Mouse (Mus musculus) brain, embryonic 14.5 days (tissue): Measurements from ENCODE around the gene Gapdh.

Experiments
- CTCF ChIP-seq: fragments of 200-500 bp; IDR thresholded peaks from 2 replicates; pipeline ENCODE4 v1.5.1; 2012; ENCODE audit warnings: inconsistent platforms, mild to moderate bottlenecking, moderate library complexity, borderline replicate concordance; ENCODE audit not compliant: insufficient read depth, insufficient read length; ENCODE audit errors: extremely low read depth
- POLR2A ChIP-seq: fragments of 200-500 bp; IDR thresholded peaks from 2 replicates; pipeline ENCODE4 v1.6.1; 2012; ENCODE audit warnings: mild to moderate bottlenecking, inconsistent platforms, borderline replicate concordance; ENCODE audit not compliant: poor library complexity, insufficient read depth, insufficient read length, severe bottlenecking; ENCODE audit errors: extremely low read depth

- TF ChIP-seq CTCF (no peak), POLR2A (no peak)
Observed at GRCm38 (mm10) chr6:125148926-125149568, 17.2 kb downstream of the Gapdh start.
